Mouse (Mus musculus) CH12.LX (cell line): Measurements from ENCODE around the gene Tpsb2. TPM values are rescaled to one million over a fixed set of nuclear protein-coding genes. Genes with fewer than 3 reads are reported as not detected.

Experiments
- DNase-seq: peaks from one replicate; pipeline ENCODE4 v3.0.0-alpha.2; 2013; ENCODE audit errors: extremely low read depth
- H3K27ac ChIP-seq: 2 replicates; pipeline ENCODE4 v1.5.1; 2012; ENCODE audit warnings: low read depth, mild to moderate bottlenecking, control low read depth, moderate library complexity; ENCODE audit not compliant: insufficient read depth
- H3K27me3 ChIP-seq: replicated peaks from 2 replicates; pipeline ENCODE3; 2012; ENCODE audit warnings: inconsistent platforms
- H3K36me3 ChIP-seq, 2 experiments: replicated peaks in 1 of 2; 2 replicates each; pipeline versions ENCODE3 to v1.6.1; 2012; ENCODE audit warnings: inconsistent platforms in 1 of 2, low read length in 1 of 2, mild to moderate bottlenecking in 1 of 2, mixed read lengths in 1 of 2, moderate library complexity in 1 of 2; ENCODE audit not compliant: control insufficient read depth in 1 of 2, insufficient read depth in 1 of 2
- H3K4me1 ChIP-seq, 2 experiments: 2 replicates each; pipeline ENCODE4 v1.6.1; 2012; ENCODE audit warnings: inconsistent platforms in 1 of 2, moderate library complexity in 1 of 2; ENCODE audit not compliant: insufficient read depth in 2 of 2, control insufficient read depth in 1 of 2
- H3K4me2 ChIP-seq: 2 replicates; pipeline ENCODE4 v1.6.1; 2012; ENCODE audit warnings: low read depth, mild to moderate bottlenecking, control low read depth; ENCODE audit not compliant: poor library complexity, insufficient read depth, severe bottlenecking
- H3K4me3 ChIP-seq, 3 experiments: fragments of 150-350 bp in 1 of 3; sonication (generic) in 1 of 3; replicated peaks in 1 of 3; 2 replicates each; pipeline versions ENCODE3 to v1.5.1; 2011 to 2012; ENCODE audit warnings: low read depth in 2 of 3, low read length in 2 of 3, mild to moderate bottlenecking in 2 of 3, moderate library complexity in 2 of 3, control low read depth in 1 of 3, improper control_type of control experiment in 1 of 3, inconsistent platforms in 1 of 3, mixed read lengths in 1 of 3; ENCODE audit not compliant: poor library complexity in 1 of 3
- H3K79me2 ChIP-seq: replicated peaks from 2 replicates; pipeline ENCODE4 v1.6.1; 2012; ENCODE audit warnings: mild to moderate bottlenecking, moderate library complexity; ENCODE audit not compliant: control insufficient read depth, poor library complexity, insufficient read depth, severe bottlenecking; ENCODE audit errors: extremely low read depth
- H3K9ac ChIP-seq: 2 replicates; pipeline ENCODE4 v1.6.1; 2012; ENCODE audit warnings: low read depth, mild to moderate bottlenecking, control low read depth, moderate library complexity; ENCODE audit not compliant: insufficient read depth
- H3K9me3 ChIP-seq: replicated peaks from 2 replicates; pipeline ENCODE3; 2012; ENCODE audit warnings: low read length, inconsistent platforms, mixed read lengths
- BHLHE40 ChIP-seq: IDR thresholded peaks from 2 replicates; pipeline ENCODE4 v1.6.1; 2011; ENCODE audit warnings: mild to moderate bottlenecking, low read depth, low read length, improper control_type of control experiment
- CHD2 ChIP-seq: IDR thresholded peaks from 2 replicates; pipeline ENCODE4 v1.6.1; 2011; ENCODE audit warnings: low read length, improper control_type of control experiment
- E2F4 ChIP-seq: IDR thresholded peaks from 2 replicates; pipeline ENCODE4 v1.6.1; 2011; ENCODE audit warnings: low read depth, low read length, improper control_type of control experiment; ENCODE audit not compliant: insufficient replicate concordance
- ELF1 ChIP-seq: IDR thresholded peaks from 2 replicates; pipeline ENCODE4 v1.6.1; 2014; ENCODE audit warnings: low read depth, mild to moderate bottlenecking, inconsistent platforms, low read length, improper control_type of control experiment
- ETS1 ChIP-seq: conservative IDR thresholded peaks from 2 replicates; pipeline ENCODE4 v1.6.1; 2012; ENCODE audit warnings: low read depth, mild to moderate bottlenecking, inconsistent platforms, low read length, improper control_type of control experiment, moderate library complexity
- IRF4 ChIP-seq: IDR thresholded peaks from 2 replicates; pipeline ENCODE4 v1.6.1; 2014; ENCODE audit warnings: low read depth, mild to moderate bottlenecking, inconsistent platforms, low read length, improper control_type of control experiment
- JUN ChIP-seq: IDR thresholded peaks from 2 replicates; pipeline ENCODE4 v1.6.1; 2011; ENCODE audit warnings: low read depth, mild to moderate bottlenecking, low read length, improper control_type of control experiment, moderate library complexity; ENCODE audit not compliant: insufficient read depth
- MAFK ChIP-seq: IDR thresholded peaks from 2 replicates; pipeline ENCODE4 v1.6.1; 2011; ENCODE audit warnings: low read length, improper control_type of control experiment; ENCODE audit not compliant: insufficient replicate concordance
- MYC ChIP-seq: IDR thresholded peaks from 2 replicates; pipeline ENCODE4 v1.6.1; 2011; ENCODE audit warnings: low read depth, mild to moderate bottlenecking, improper control_type of control experiment, low read length
- NRF1 ChIP-seq: IDR thresholded peaks from 2 replicates; pipeline ENCODE4 v1.6.1; 2014; ENCODE audit warnings: low read depth, mild to moderate bottlenecking, inconsistent platforms, low read length, improper control_type of control experiment, moderate library complexity
- PAX5 ChIP-seq: IDR thresholded peaks from 2 replicates; pipeline ENCODE4 v1.6.1; 2012; ENCODE audit warnings: low read length, inconsistent platforms, mixed read lengths
- SIN3A ChIP-seq: IDR thresholded peaks from 2 replicates; pipeline ENCODE4 v1.6.1; 2012; ENCODE audit warnings: low read length, improper control_type of control experiment, inconsistent platforms
- SMC3 ChIP-seq: IDR thresholded peaks from 2 replicates; pipeline ENCODE4 v1.6.1; 2011; ENCODE audit warnings: low read depth, low read length, improper control_type of control experiment
- TBP ChIP-seq: conservative IDR thresholded peaks from 2 replicates; pipeline ENCODE4 v1.6.1; 2011; ENCODE audit warnings: low read depth, low read length, improper control_type of control experiment
- UBTF ChIP-seq: IDR thresholded peaks from 2 replicates; pipeline ENCODE4 v1.6.1; 2012; ENCODE audit warnings: low read depth, mild to moderate bottlenecking, inconsistent platforms, low read length, improper control_type of control experiment, moderate library complexity
- USF1 ChIP-seq: IDR thresholded peaks from 2 replicates; pipeline ENCODE4 v1.6.1; 2014; ENCODE audit warnings: low read depth, mild to moderate bottlenecking, inconsistent platforms, low read length, improper control_type of control experiment
- ZC3H11A ChIP-seq: IDR thresholded peaks from 2 replicates; pipeline ENCODE4 v1.6.1; 2012; ENCODE audit warnings: low read depth, mild to moderate bottlenecking, inconsistent platforms, low read length, improper control_type of control experiment
- ZMIZ1 ChIP-seq: IDR thresholded peaks from 2 replicates; pipeline ENCODE4 v1.6.1; 2012; ENCODE audit warnings: low read depth, mild to moderate bottlenecking, inconsistent platforms, low read length, improper control_type of control experiment
- dilution Hi-C: fragments of 300-500 bp; cut with MboI; formaldehyde crosslinking; loops from 2 replicates; pipeline ENCODE4 v1.14.3; 2020; ENCODE audit warnings: low sequenced_read_pairs; ENCODE audit not compliant: extremely low pct_unique_long_range_greater_than_20kb, extremely low pct_ligation_motif_present
- in situ Hi-C: fragments of 300-500 bp; cut with MboI; formaldehyde crosslinking; loops from 3 replicates; pipeline ENCODE4 v1.14.3; 2019; ENCODE audit warnings: low sequenced_read_pairs, low pct_ligation_motif_present, low pct_unique_long_range_greater_than_20kb, mixed read lengths
- polyA plus RNA-seq: library from polyadenylated mRNA; unstranded; fragments of >175 nt; gene quantifications from 2 replicates; pipeline ENCODE4 v1.2.1, GENCODE M21; 2012; ENCODE audit warnings: low read depth; ENCODE audit not compliant: insufficient read length
- total RNA-seq, 2 experiments: library from RNA; depleted of rRNA; stranded (reverse); fragments of 300-350 nt in 1 of 2; fragments of >200 nt in 1 of 2; gene quantifications; 2 replicates each; pipeline ENCODE4 v1.2.3; 2012 to 2014

Gene Tpsb2
- total and polyA plus RNA-seq, 3 experiments = not detected

- Histone ChIP-seq H3K9ac (no peak overlapping the region), H3K4me1 (no peaks in the 10 kb centered on the region), H3K4me2 (no peak overlapping the region), H3K27me3 (peaks cover 74% of the 10 kb centered on the region), H3K4me3 (no peak overlapping the region), H3K36me3 (no peaks in the 10 kb centered on the region), H3K9me3 (no peaks in the 10 kb centered on the region), H3K79me2 (no peaks in the 10 kb centered on the region), H3K27ac (no peak overlapping the region)
- DNase-seq = no peak
- in situ Hi-C loops (no loop called here), dilution Hi-C loops (no loop called here)
- TF ChIP-seq ELF1 (no peak), JUN (no peak), E2F4 (no peak), SIN3A (no peak), CHD2 (no peak), MYC (no peak), USF1 (no peak), ZC3H11A (no peak), IRF4 (no peak), ZMIZ1 (no peak), MAFK (no peak), NRF1 (no peak), SMC3 (no peak), ETS1 (no peak), PAX5 (no peak), TBP (no peak)
- TF ChIP-seq, all 38 proteins: peak for 0
Observed at GRCm38 (mm10) chr17:25416219-25416618, 50.1 kb downstream of the Tpsb2 start.

DNA sequence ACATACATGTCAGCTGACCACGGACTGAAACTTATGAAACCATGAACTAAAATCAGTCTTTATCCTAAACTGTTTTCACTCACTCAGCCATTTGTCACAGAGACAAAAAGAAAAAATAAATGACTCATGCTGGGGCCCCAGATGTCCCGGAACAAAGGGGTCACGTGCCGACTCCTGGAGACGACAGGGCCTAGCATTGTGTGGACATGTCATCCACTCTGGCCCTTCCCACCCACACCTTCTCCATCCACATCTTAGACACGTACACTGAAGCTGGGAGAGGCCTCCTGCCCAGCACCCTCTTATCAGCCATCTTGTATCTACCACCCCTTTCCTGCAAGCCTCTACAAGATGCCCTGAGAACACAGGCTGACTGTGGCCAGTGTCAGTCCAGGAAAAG, 51.9 kb downstream of the Tpsb2 start:
- in situ Hi-C loops = no loop called here
- H3K79me2 ChIP-seq = no peaks in the 10 kb centered on the region

More for the DNA sequence above, 51.9 kb downstream of the Tpsb2 start:
- H3K9ac ChIP-seq = no peak overlapping the region
- no peak overlapping the region for H3K4me3 ChIP-seq
- no peaks in the 10 kb centered on the region for H3K4me1 ChIP-seq
- TF ChIP-seq BHLHE40 (0 out of 2 replicates have a peak, but pooled peaks have one; percentile 18), UBTF (no peak)
- no peaks in the 10 kb centered on the region for H3K36me3 ChIP-seq
- no peak overlapping the region for H3K4me2 ChIP-seq
- dilution Hi-C loops = no loop called here
- H3K27me3 ChIP-seq = peaks cover 78% of the 10 kb centered on the region
- no peaks in the 10 kb centered on the region for H3K9me3 ChIP-seq
- H3K27ac ChIP-seq = no peak overlapping the region
- DNase-seq = no peak

Other genes starting within 250 kb of the Tpsb2 start
- gene Ptx4, start 245.5 kb upstream of the Tpsb2 start, total RNA-seq (2012; rRNA removed) = not detected in 2 replicates
- not detected in 2 replicates for gene Ptx4, start 245.5 kb upstream of the Tpsb2 start, total RNA-seq (2014; rRNA removed)
- not detected in 2 replicates for gene Ptx4, start 245.5 kb upstream of the Tpsb2 start, polyA plus RNA-seq
- 11.6 and 12.6 TPM in 2 replicates for gene Clcn7, start 232.9 kb upstream of the Tpsb2 start, total RNA-seq (2012; rRNA removed)
- gene Clcn7, start 232.9 kb upstream of the Tpsb2 start, total RNA-seq (2014; rRNA removed) = 8.3 and 8.6 TPM in 2 replicates
- 14.2 and 14.3 TPM in 2 replicates for gene Clcn7, start 232.9 kb upstream of the Tpsb2 start, polyA plus RNA-seq
- 0.04 and 0.08 TPM in 2 replicates for gene Ccdc154, start 203.8 kb upstream of the Tpsb2 start, total RNA-seq (2012; rRNA removed)
- not detected in 2 replicates for gene Ccdc154, start 203.8 kb upstream of the Tpsb2 start, total RNA-seq (2014; rRNA removed)
- not detected in 2 replicates for gene Ccdc154, start 203.8 kb upstream of the Tpsb2 start, polyA plus RNA-seq
- gene Gm38655, start 190.8 kb upstream of the Tpsb2 start, total RNA-seq (2012; rRNA removed) = not detected in 2 replicates
- gene Gm38655, start 190.8 kb upstream of the Tpsb2 start, total RNA-seq (2014; rRNA removed) = not detected in 2 replicates
- not detected in 2 replicates for gene Gm38655, start 190.8 kb upstream of the Tpsb2 start, polyA plus RNA-seq
- gene BC003965, start 181.8 kb upstream of the Tpsb2 start, total RNA-seq (2012; rRNA removed) = 18.7 and 22.3 TPM in 2 replicates
- 24.7 and 25.4 TPM in 2 replicates for gene BC003965, start 181.8 kb upstream of the Tpsb2 start, total RNA-seq (2014; rRNA removed)
- gene BC003965, start 181.8 kb upstream of the Tpsb2 start, polyA plus RNA-seq = 24.9 and 25.1 TPM in 2 replicates
- gene Unkl, start 177.9 kb upstream of the Tpsb2 start, total RNA-seq (2012; rRNA removed) = 11.4 and 12.0 TPM in 2 replicates
- 14.3 and 14.7 TPM in 2 replicates for gene Unkl, start 177.9 kb upstream of the Tpsb2 start, total RNA-seq (2014; rRNA removed)
- 14.6 and 17.2 TPM in 2 replicates for gene Unkl, start 177.9 kb upstream of the Tpsb2 start, polyA plus RNA-seq
- 24.0 and 27.0 TPM in 2 replicates for gene Gnptg, start 126.2 kb upstream of the Tpsb2 start, total RNA-seq (2012; rRNA removed)
- 20.7 and 22.1 TPM in 2 replicates for gene Gnptg, start 126.2 kb upstream of the Tpsb2 start, total RNA-seq (2014; rRNA removed)
- gene Gnptg, start 126.2 kb upstream of the Tpsb2 start, polyA plus RNA-seq = 24.5 and 28.0 TPM in 2 replicates
- 38.7 and 40.0 TPM in 2 replicates for gene Tsr3, start 126.1 kb upstream of the Tpsb2 start, total RNA-seq (2012; rRNA removed)
- 38.3 and 40.8 TPM in 2 replicates for gene Tsr3, start 126.1 kb upstream of the Tpsb2 start, total RNA-seq (2014; rRNA removed)
- gene Tsr3, start 126.1 kb upstream of the Tpsb2 start, polyA plus RNA-seq = 42.3 and 52.8 TPM in 2 replicates
- 0.08 and 0.21 TPM in 2 replicates for gene Baiap3, start 109.9 kb upstream of the Tpsb2 start, total RNA-seq (2012; rRNA removed)
- not detected in 2 replicates for gene Baiap3, start 109.9 kb upstream of the Tpsb2 start, total RNA-seq (2014; rRNA removed)
- 0.19 and 0.25 TPM in 2 replicates for gene Baiap3, start 109.9 kb upstream of the Tpsb2 start, polyA plus RNA-seq
- gene Ube2i, start 91.7 kb upstream of the Tpsb2 start, total RNA-seq (2012; rRNA removed) = 356 and 455 TPM in 2 replicates
- gene Ube2i, start 91.7 kb upstream of the Tpsb2 start, total RNA-seq (2014; rRNA removed) = 731 and 764 TPM in 2 replicates
- 417 and 578 TPM in 2 replicates for gene Ube2i, start 91.7 kb upstream of the Tpsb2 start, polyA plus RNA-seq
- 0.34 TPM in 1 of 2 replicates, not detected in the other for gene Prss34, start 67.9 kb upstream of the Tpsb2 start, total RNA-seq (2012; rRNA removed)
- gene Prss34, start 67.9 kb upstream of the Tpsb2 start, total RNA-seq (2014; rRNA removed) = not detected in 2 replicates
- gene Prss34, start 67.9 kb upstream of the Tpsb2 start, polyA plus RNA-seq = not detected in 2 replicates
- not detected in 2 replicates for gene Prss28, start 57.7 kb upstream of the Tpsb2 start, total RNA-seq (2012; rRNA removed)
- gene Prss28, start 57.7 kb upstream of the Tpsb2 start, total RNA-seq (2014; rRNA removed) = not detected in 2 replicates
- not detected in 2 replicates for gene Prss28, start 57.7 kb upstream of the Tpsb2 start, polyA plus RNA-seq
- gene Prss29, start 47.7 kb upstream of the Tpsb2 start, total RNA-seq (2012; rRNA removed) = not detected in 2 replicates
- not detected in 2 replicates for gene Prss29, start 47.7 kb upstream of the Tpsb2 start, total RNA-seq (2014; rRNA removed)
- not detected in 2 replicates for gene Prss29, start 47.7 kb upstream of the Tpsb2 start, polyA plus RNA-seq
- not detected in 2 replicates for gene Tpsab1, start 20.7 kb upstream of the Tpsb2 start, total RNA-seq (2012; rRNA removed)
- gene Tpsab1, start 20.7 kb upstream of the Tpsb2 start, total RNA-seq (2014; rRNA removed) = not detected in 2 replicates
- not detected in 2 replicates for gene Tpsab1, start 20.7 kb upstream of the Tpsb2 start, polyA plus RNA-seq
- not detected in 2 replicates for gene Tpsg1, start 3.0 kb downstream of the Tpsb2 start, total RNA-seq (2012; rRNA removed)
- not detected in 2 replicates for gene Tpsg1, start 3.0 kb downstream of the Tpsb2 start, total RNA-seq (2014; rRNA removed)
- not detected in 2 replicates for gene Tpsg1, start 3.0 kb downstream of the Tpsb2 start, polyA plus RNA-seq
- gene Cacna1h, start 67.5 kb downstream of the Tpsb2 start, total RNA-seq (2012; rRNA removed) = 0.21 TPM in 1 of 2 replicates, not detected in the other
- 0.04 and 0.08 TPM in 2 replicates for gene Cacna1h, start 67.5 kb downstream of the Tpsb2 start, total RNA-seq (2014; rRNA removed)
- 0.21 and 0.49 TPM in 2 replicates for gene Cacna1h, start 67.5 kb downstream of the Tpsb2 start, polyA plus RNA-seq
- gene Tekt4, start 88.3 kb downstream of the Tpsb2 start, total RNA-seq (2012; rRNA removed) = not detected in 2 replicates
- gene Tekt4, start 88.3 kb downstream of the Tpsb2 start, total RNA-seq (2014; rRNA removed) = not detected in 2 replicates
- not detected in 2 replicates for gene Tekt4, start 88.3 kb downstream of the Tpsb2 start, polyA plus RNA-seq
- gene Sstr5, start 131.0 kb downstream of the Tpsb2 start, total RNA-seq (2012; rRNA removed) = 0.17 and 0.38 TPM in 2 replicates
- gene Sstr5, start 131.0 kb downstream of the Tpsb2 start, total RNA-seq (2014; rRNA removed) = 0.08 and 0.35 TPM in 2 replicates
- 1.9 and 2.4 TPM in 2 replicates for gene Sstr5, start 131.0 kb downstream of the Tpsb2 start, polyA plus RNA-seq
- not detected in 2 replicates for gene Sox8, start 204.4 kb downstream of the Tpsb2 start, total RNA-seq (2012; rRNA removed)
- not detected in 2 replicates for gene Sox8, start 204.4 kb downstream of the Tpsb2 start, total RNA-seq (2014; rRNA removed)
- gene Sox8, start 204.4 kb downstream of the Tpsb2 start, polyA plus RNA-seq = not detected in 2 replicates
- gene Lmf1, start 212.8 kb downstream of the Tpsb2 start, total RNA-seq (2012; rRNA removed) = 17.3 and 26.9 TPM in 2 replicates
- 11.2 and 13.3 TPM in 2 replicates for gene Lmf1, start 212.8 kb downstream of the Tpsb2 start, total RNA-seq (2014; rRNA removed)
- gene Lmf1, start 212.8 kb downstream of the Tpsb2 start, polyA plus RNA-seq = 12.1 and 15.2 TPM in 2 replicates